38 mouse cellular contexts compared by ENCODE assay signal in the genomic region with DNA sequence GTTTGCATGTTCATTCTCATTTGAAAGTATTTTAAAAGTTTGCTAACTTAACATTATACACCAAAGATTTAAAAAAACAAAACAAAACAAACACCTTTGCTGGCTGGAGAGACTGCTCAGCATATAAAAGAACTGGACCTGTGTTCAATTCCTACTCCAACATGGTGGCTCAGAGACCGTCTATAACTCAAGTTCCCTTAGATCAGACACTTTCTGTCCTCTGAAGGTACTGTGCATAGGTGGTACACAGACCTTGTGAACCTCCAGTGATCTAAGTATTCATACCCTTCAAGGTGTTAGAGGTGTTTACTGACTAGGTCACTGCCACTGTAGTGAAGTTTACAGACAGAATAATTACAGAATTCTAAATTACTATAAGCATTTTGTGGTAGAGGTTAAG. TPM values are rescaled to one million over a fixed set of nuclear protein-coding genes. Genes with fewer than 3 reads are reported as not detected.
"Had no signal": no experiment of that assay in that cellular context is flagged by ENCODE, and none has a peak within 500 bp of the region (broad histone marks: within the 10 kb centered on the region; RNA-seq: fewer than 3 reads in every experiment).

No protein-coding gene starts in this region.

- H3K27ac ChIP-seq: heart, adult 2 months; heart, embryonic 10.5 days; heart, embryonic 13.5 days; heart, embryonic 15.5 days; hindbrain, embryonic 10.5 days; hindbrain, embryonic 12.5 days; hindbrain, embryonic 13.5 days; hindbrain, embryonic 14.5 days; hindbrain, embryonic 15.5 days; hindbrain, postnatal 0 days; kidney, embryonic 15.5 days; kidney, postnatal 0 days; layer of hippocampus, adult 2 months had no signal

- H3K4me3 ChIP-seq: heart, adult 2 months; heart, embryonic 10.5 days; heart, embryonic 12.5 days; heart, embryonic 13.5 days; heart, embryonic 15.5 days; hindbrain, embryonic 10.5 days; hindbrain, embryonic 12.5 days; hindbrain, embryonic 13.5 days; hindbrain, embryonic 15.5 days; kidney, embryonic 15.5 days; layer of hippocampus, adult 2 months had no signal

- DNase-seq: heart, adult 2 months; heart, postnatal 10 days; heart, postnatal 14 days; heart, postnatal 36 days; heart, postnatal 4 days; kidney, adult 11 months; kidney, adult 18-20 months; kidney, adult 2 months; kidney, adult 8-10 months; kidney, adult 9 months; kidney, postnatal 10 days; kidney, postnatal 14 days; kidney, postnatal 25 days; kidney, postnatal 36 days; kidney, postnatal 4 days; layer of hippocampus, adult 9-11 months; layer of hippocampus, postnatal 36 days had no signal

- H3K4me2 ChIP-seq: heart, embryonic 11.5 days; heart, embryonic 12.5 days; heart, embryonic 13.5 days; heart, embryonic 15.5 days; hindbrain, embryonic 12.5 days; hindbrain, embryonic 13.5 days; hindbrain, embryonic 14.5 days; hindbrain, embryonic 15.5 days; kidney, embryonic 15.5 days had no signal

- H3K36me3 ChIP-seq: heart, embryonic 10.5 days; heart, embryonic 12.5 days; heart, embryonic 13.5 days; heart, embryonic 15.5 days; hindbrain, embryonic 10.5 days; hindbrain, embryonic 12.5 days; hindbrain, embryonic 13.5 days; hindbrain, embryonic 15.5 days; kidney, embryonic 15.5 days had no signal

- ATAC-seq: hindbrain, embryonic 16.5 days; hindbrain, postnatal 0 days; inflammation-experienced regulatory T-cells, adult 6 months had no signal

- H3K9me3 ChIP-seq: heart, embryonic 10.5 days; heart, embryonic 12.5 days; heart, embryonic 13.5 days; heart, embryonic 15.5 days; hindbrain, embryonic 10.5 days; hindbrain, embryonic 12.5 days; hindbrain, embryonic 13.5 days; hindbrain, embryonic 15.5 days; kidney, embryonic 15.5 days had no signal

- H3K9ac ChIP-seq: heart, embryonic 12.5 days; heart, embryonic 13.5 days; heart, embryonic 15.5 days; hindbrain, embryonic 12.5 days; hindbrain, embryonic 13.5 days; hindbrain, embryonic 14.5 days; hindbrain, embryonic 15.5 days; kidney, embryonic 15.5 days had no signal

- H3K27me3 ChIP-seq: heart, embryonic 12.5 days; heart, embryonic 13.5 days; heart, embryonic 15.5 days; hindbrain, embryonic 12.5 days; hindbrain, embryonic 13.5 days; hindbrain, embryonic 15.5 days; kidney, embryonic 15.5 days had no signal

RNA-seq across cellular contexts. Expression of gene Fam186a, which starts 12.4 kb away (rescaled TPM):
- total RNA-seq: heart, postnatal 10 days; hematopoietic stem cell, adult 5-6 weeks had no signal
- polyA plus RNA-seq: heart, embryonic 12.5 days; heart, embryonic 13.5 days; heart, embryonic 14.5 days; heart, embryonic 15.5 days; heart, embryonic 16.5 days; hindbrain, embryonic 10.5 days; hindbrain, embryonic 12.5 days; hindbrain, embryonic 13.5 days; hindbrain, embryonic 15.5 days; hindbrain, embryonic 16.5 days; hindbrain, postnatal 0 days; inflammation-experienced regulatory T-cells, adult 6 months; kidney, embryonic 14.5 days; kidney, embryonic 15.5 days; kidney, postnatal 0 days; large intestine, adult 2 months had no signal
